Mouse (Mus musculus) cerebellum, adult 2 months (tissue): ENCODE data around the gene Ascc2. TPM values are rescaled to one million over a fixed set of nuclear protein-coding genes. Genes with fewer than 3 reads are reported as not detected.
A peak's percentile ranks its signal among the peaks of the same experiment; 100 is the strongest.
"Not testable (repeated sequence)": the region's sequence is repeated elsewhere in the genome, so short reads cannot be mapped to it uniquely, and the experiment has no call there.

Source experiments
- DNase-seq, 2 experiments: peaks; one replicate each; pipeline ENCODE4 v3.0.0; 2021
- H3K27ac ChIP-seq: fragments of 200-500 bp; 2 replicates; pipeline ENCODE4 v1.5.1; 2012; ENCODE audit warnings: low read length, control low read depth, inconsistent platforms; ENCODE audit not compliant: insufficient read depth
- H3K27me3 ChIP-seq: fragments of 200-500 bp; 2 replicates; pipeline ENCODE4 v1.6.1; 2012; ENCODE audit warnings: inconsistent platforms, mild to moderate bottlenecking, low read length, moderate library complexity; ENCODE audit not compliant: control insufficient read depth, insufficient read depth
- H3K4me1 ChIP-seq: fragments of 200-500 bp; 2 replicates; pipeline ENCODE4 v1.6.1; 2011; ENCODE audit warnings: low read length; ENCODE audit not compliant: control insufficient read depth, insufficient read depth
- H3K4me3 ChIP-seq: fragments of 200-500 bp; replicated peaks from 2 replicates; pipeline ENCODE3; 2011; ENCODE audit warnings: mild to moderate bottlenecking, low read depth, low read length, control low read depth; ENCODE audit not compliant: insufficient read depth
- CTCF ChIP-seq: fragments of 200-500 bp; IDR thresholded peaks from 2 replicates; pipeline ENCODE4 v1.5.1; 2011; ENCODE audit warnings: low read depth, mild to moderate bottlenecking, control low read depth, low read length, moderate library complexity, borderline replicate concordance; ENCODE audit not compliant: insufficient read depth
- POLR2A ChIP-seq: fragments of 200-500 bp; IDR thresholded peaks from 2 replicates; pipeline ENCODE4 v1.6.1; 2011; ENCODE audit warnings: low read length, control low read depth, borderline replicate concordance; ENCODE audit not compliant: insufficient read depth
- WGBS: fragments of 180-500 bp; shearing (Covaris S2); methylation state at CpG from one replicate; pipeline ENCODE4 v1.1.7; 2018; 5-methylcytosine and 5-hydroxymethylcytosine counted together
- polyA plus RNA-seq: library from polyadenylated mRNA; depleted of rRNA; stranded (reverse); fragments of >200 nt; gene quantifications from 2 replicates; pipeline ENCODE4 v1.2.3, GENCODE M21; 2012

Gene Ascc2
- polyA plus RNA-seq, 1 experiment, result 16.7 TPM

- no peak overlapping the region for H3K4me3 ChIP-seq
- TF ChIP-seq POLR2A, result no peak
- TF ChIP-seq CTCF, result no peak
- DNase-seq, result no peak
- no peaks in the 10 kb centered on the region for H3K27me3 ChIP-seq
- WGBS, result 65% methylated on average over 5 of the region's 5 CpGs
- H3K4me1 ChIP-seq, result peaks cover 3% of the 10 kb centered on the region
- no peak overlapping the region for H3K27ac ChIP-seq
Measured at GRCm38 (mm10) chr11:4636782-4637342, 685 bp upstream of the Ascc2 start.

- Histone ChIP-seq H3K27me3 (no peaks in the 10 kb centered on the region), H3K27ac (no peak overlapping the region), H3K4me3 (peak overlapping the region; percentile 74), H3K4me1 (peaks cover 3% of the 10 kb centered on the region)
- WGBS, result 20% methylated on average over 7 of the region's 7 CpGs
- no peak for DNase-seq
- TF ChIP-seq POLR2A, result no peak
Measured at GRCm38 (mm10) chr11:4638261-4638660, 714 bp downstream of the Ascc2 start.

- no peak overlapping the region for H3K4me3 ChIP-seq
- TF ChIP-seq CTCF, result no peak
- TF ChIP-seq POLR2A, result no peak
- no peak for DNase-seq
- H3K27me3 ChIP-seq, result no peaks in the 10 kb centered on the region
- peaks cover 3% of the 10 kb centered on the region for H3K4me1 ChIP-seq
- H3K27ac ChIP-seq, result no peak overlapping the region
Measured at GRCm38 (mm10) chr11:4641185-4641584, 3.6 kb downstream of the Ascc2 start.

DNA sequence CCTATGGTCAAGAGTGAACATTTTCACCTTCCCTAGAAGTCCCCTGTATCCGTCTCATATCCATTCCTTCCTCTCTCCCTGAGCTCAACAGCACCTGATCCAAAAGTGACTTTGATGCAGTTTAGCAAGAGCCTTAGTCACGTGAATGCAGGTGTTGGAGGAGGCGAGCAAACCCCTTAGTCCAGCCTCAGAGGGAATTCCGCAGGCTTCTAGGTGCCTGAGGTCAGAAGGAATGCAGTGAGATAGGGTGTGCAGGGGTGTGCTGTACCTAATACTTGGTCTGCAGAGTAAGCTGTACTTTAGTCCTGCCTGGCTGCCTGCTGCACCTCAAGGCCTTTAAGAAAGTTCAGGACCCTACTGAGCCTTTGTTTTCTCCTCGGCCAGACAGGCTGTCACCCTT lies 6.2 kb downstream of the Ascc2 start:
- TF ChIP-seq CTCF (no peak), POLR2A (no peak)
- H3K4me3 ChIP-seq, result no peak overlapping the region

DNA sequence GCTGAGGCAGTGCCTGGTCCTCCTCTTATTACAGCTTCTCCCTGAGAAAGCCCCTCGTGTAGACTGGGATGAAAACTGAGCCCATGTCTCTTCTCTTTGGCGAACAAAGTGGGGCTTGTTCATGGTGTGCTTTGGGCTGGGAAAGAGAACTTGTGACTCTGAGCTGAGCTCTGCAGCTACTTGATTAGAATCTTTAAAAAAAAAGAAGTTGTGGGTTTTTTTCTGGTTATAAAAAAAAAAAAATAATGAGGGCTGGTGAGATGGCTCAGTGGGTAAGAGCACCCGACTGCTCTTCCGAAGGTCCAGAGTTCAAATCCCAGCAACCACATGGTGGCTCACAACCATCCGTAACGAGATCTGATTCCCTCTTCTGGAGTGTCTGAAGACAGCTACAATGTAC lies 7.6 kb downstream of the Ascc2 start:
- not testable (repeated sequence) for H3K4me1 ChIP-seq, H3K27ac ChIP-seq, H3K4me3 ChIP-seq, H3K27me3 ChIP-seq, DNase-seq
- 95% methylated on average over 6 of the region's 6 CpGs for WGBS

More for the DNA sequence above, 6.2 kb downstream of the Ascc2 start:
- 77% methylated on average over 5 of the region's 5 CpGs for WGBS
- Histone ChIP-seq H3K4me1 (peaks cover 3% of the 10 kb centered on the region), H3K27ac (no peak overlapping the region), H3K27me3 (no peaks in the 10 kb centered on the region)
- no peak for DNase-seq

DNA sequence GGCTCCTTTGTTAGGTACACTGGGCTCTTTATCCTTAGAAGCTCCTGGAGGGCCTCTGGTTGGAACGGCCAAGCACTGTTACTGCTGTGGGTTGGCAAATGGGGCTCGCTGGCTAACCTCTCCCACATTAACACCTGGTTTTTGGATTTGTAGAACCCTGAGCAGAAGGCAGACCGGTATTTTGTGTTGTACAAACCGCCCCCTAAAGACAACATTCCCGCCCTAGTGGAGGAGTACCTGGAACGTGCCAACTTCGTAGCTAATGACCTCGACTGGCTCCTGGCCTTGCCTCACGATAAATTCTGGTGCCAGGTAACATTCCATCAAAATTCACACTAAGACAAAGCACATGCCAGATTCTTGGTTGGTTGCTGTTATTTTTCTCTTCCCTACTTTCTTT lies 8.9 kb downstream of the Ascc2 start:
- 50% methylated on average over 9 of the region's 9 CpGs for WGBS
- Histone ChIP-seq H3K27me3 (no peaks in the 10 kb centered on the region), H3K4me3 (no peak overlapping the region), H3K27ac (no peak overlapping the region), H3K4me1 (no peaks in the 10 kb centered on the region)
- no peak for TF ChIP-seq CTCF
- no peak for TF ChIP-seq POLR2A
- DNase-seq, result no peak

DNA sequence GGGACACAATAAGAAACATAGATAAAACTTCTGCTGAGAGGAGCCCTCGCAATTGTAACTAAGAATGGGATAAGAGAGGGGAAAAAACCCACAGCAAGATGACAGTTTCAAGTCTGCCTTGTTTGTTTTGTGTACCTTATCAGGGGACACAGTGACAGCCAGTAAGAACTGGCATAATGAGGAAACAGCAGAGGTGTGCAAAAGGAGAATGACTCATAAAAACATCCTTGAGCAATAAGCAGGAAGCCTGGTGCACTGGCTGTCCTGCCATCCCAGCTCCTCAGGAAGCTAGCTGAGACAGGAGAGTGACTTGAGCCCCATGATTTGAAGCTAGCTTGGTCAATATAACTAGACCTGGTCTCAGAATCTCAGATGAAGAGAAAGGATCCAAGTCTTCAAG lies 22.3 kb downstream of the Ascc2 start:
- Histone ChIP-seq H3K4me1 (no peaks in the 10 kb centered on the region), H3K27ac (no peak overlapping the region), H3K27me3 (no peaks in the 10 kb centered on the region), H3K4me3 (no peak overlapping the region)
- no peak for DNase-seq
- WGBS, result 97% methylated on average over 1 of the region's 1 CpGs
- TF ChIP-seq POLR2A, result no peak

- TF ChIP-seq CTCF (no peak), POLR2A (no peak)
- H3K27me3 ChIP-seq, result no peaks in the 10 kb centered on the region
- no peak overlapping the region for H3K4me3 ChIP-seq
- WGBS, result 77% methylated on average over 7 of the region's 7 CpGs
- no peak for DNase-seq
- no peaks in the 10 kb centered on the region for H3K4me1 ChIP-seq
- H3K27ac ChIP-seq, result no peak overlapping the region
Measured at GRCm38 (mm10) chr11:4660309-4661025, 22.9 kb downstream of the Ascc2 start.
